Mouse (Mus musculus) kidney, postnatal 36 days (tissue): ENCODE measurements at regions not wholly inside any gene's neighbourhood (a gene's known extent, or its start where the extent isn't known, plus 50 kb on each side); places are given as distances from the start of the nearest gene placed in this dataset.

Experiments used
- DNase-seq, 2 experiments: peaks; one replicate each; pipeline ENCODE4 v3.0.0; 2021 to 2022; ENCODE audit warnings: mixed read lengths in 2 of 2

GRCm38 (mm10) chr14:80485149-80485548 is 501.3 kb downstream of the Olfm4 start:
- DNase-seq = no peak

DNA sequence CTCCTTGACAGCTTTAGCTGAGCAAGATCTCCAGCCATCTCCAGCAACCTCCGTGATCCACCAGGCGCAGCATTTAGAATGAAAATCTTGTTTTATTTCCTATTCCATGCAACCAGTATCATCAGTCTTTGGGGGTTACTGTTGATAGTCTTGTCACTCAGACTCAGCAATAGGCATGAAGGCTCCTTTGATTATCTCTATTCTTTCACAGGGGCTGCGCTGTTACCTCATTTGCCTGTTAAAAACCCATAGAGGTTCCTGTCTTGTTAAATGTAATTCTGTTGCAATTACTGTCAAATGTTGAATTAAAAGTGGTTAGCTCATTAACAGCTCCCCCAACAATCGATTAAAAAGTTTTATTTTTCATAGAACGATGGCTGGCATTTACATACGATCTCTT is 502.7 kb downstream of the Olfm4 start:
- DNase-seq = no peak

- DNase-seq = no peak
Measured at GRCm38 (mm10) chr14:80492043-80492900, 508.4 kb downstream of the Olfm4 start.

DNA sequence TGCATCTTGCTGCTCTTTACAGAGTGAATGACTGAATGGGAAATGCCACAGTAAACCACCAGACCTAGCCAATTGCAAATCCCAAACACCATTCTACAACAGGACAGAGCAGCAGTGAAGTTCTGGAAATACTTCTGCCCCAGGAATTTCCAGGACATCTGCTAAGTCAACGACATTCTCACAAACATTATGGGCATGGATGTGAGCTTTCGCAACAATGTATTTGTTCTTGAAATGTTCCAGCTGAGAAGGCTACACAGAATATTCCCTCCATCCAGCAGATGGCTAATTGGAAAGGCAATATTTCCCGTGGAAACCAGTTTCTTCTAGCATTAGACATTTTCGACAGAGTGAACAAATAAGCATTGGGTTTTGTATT is 509.0 kb downstream of the Olfm4 start:
- no peak for DNase-seq

GRCm38 (mm10) chr14:80504351-80504750 is 520.5 kb downstream of the Olfm4 start:
- DNase-seq = no peak

DNA sequence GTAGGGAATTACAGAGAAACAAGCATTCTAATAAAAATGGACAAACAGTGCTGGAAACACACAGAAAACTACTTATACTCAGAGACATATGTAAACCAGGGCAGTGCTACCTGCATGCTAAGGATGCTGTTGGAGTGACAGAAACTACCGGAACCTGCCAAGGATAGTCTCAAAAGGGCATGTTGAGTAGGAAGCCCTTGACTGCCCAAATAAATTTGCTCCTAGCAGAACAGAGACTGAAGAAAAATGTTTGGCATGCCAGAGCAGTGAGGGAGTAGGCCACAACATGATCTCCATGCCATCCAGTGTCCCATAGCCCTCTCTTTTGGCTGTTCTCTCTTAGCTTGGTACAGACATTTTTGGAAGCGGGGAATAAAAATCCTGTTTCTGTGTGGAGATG is 532.7 kb downstream of the Olfm4 start:
- DNase-seq = no peak

GRCm38 (mm10) chr14:80521216-80521615 is 537.3 kb downstream of the Olfm4 start:
- no peak for DNase-seq

DNA sequence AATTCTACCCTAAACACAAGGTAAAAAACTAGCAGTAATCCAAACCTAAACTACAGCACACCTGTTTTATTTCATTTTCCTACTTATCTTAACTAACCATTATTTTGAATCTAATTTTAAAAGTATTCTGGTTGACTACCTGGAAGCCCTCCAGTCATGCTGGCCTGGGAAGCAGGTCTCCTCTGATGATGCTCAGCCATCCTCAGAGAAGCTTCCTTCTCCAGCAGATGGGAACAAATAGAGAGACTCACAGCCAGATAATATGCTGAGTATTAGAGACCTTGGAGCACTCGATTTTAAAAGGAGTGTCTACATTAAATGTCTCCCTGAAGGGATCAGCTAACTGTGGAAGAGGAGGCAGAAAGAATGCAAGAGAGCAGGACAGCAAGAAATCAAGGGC is 537.8 kb downstream of the Olfm4 start:
- no peak for DNase-seq

DNA sequence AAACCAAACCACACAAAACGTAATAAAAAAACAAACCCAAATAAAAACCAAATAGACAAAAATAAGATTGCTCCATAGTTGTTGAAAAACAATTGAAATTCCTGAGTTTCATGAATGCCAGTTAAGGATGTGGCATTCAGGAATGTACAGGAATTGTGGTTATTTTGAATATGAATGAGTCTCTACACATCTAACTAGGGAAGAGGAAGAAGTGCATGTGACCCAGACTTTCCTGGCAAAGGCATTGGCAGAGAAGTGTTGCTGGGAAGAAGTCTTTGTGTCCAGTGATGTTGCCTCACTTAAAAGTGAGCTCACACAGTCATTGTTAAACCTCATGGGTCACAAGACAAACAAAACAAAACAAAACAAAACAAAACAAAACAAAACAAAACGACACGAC is 538.7 kb downstream of the Olfm4 start:
- DNase-seq = no peak

DNA sequence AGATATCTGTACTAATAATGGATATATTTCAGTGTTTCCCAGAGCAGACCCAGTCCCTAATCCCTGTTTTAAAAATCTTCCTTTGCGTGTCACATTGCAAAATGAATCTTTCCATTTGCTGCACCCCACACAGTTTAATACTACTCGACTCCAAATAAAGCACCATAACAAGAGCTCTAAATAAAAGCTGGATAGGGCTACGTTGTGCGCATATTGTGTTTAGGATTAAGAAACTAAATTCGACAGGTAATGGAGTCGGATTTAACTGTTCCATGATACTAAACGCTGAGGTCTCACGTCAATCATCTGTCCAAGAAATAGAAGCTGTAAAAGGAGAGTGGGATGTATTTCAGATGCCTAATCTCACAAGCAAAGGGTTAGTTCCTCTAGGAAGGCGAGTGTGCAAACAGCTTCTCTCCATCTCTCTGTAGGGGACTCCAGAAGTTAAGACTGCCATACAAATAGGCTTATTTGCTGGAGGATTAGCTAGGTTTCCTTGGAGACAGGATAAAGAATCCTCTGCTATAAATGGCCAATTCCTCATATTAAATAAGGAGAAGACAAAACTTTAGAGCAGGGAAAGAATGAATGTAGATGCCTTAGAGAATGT is 544.6 kb downstream of the Olfm4 start:
- no peak for DNase-seq

DNA sequence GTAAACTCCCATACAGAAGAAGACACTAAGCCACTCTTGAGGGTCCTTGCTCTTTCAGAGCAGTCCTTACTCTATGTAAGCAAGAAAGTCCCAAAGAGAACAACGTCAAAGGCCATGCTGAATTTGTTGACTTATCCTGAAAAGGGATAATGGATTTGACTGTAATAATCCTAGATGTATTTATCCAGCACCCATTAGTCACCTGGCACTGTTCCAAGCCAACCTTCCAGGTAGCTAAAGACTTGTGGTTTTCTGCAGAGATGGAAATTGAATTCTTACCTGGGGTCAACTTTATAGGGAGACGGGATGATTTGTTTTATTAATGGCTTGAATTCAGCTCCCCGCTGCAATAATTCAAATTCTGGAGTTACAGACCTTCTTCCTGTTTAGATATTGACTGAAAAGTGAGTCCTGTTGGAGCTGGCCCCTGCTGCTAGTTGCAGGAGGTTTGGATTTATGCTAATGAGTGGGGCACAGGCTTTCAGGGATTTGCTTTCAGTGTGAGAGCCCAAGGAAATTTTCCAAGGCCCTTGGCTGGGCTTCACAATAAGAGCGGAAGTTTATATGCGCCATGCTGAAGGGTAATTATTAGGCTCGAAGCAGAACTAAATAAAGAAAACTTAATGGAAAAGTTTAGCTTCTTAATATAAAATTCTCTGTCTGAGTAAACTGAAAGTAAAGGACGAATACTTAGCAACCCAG is 552.3 kb downstream of the Olfm4 start:
- no peak for DNase-seq

DNA sequence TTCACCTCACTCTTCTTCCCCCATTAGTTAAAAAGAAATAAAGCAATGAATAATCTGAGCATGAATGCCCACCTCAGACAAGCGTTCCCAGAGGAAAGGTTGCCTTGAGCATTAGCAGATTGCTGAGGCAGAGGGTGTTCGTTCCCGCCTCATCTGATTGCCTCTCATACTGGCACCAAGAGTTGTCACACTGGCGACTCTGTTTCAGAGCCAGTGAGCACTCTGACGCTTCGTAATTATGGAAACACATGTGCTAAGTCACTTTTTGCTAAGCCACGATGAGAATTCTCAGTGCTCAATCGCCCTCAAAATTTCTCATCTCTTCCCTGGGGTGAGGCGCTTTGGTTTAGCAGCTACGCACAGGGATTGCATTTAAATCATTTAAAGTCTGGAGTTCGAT is 576.1 kb downstream of the Olfm4 start:
- no peak for DNase-seq
